Mouse (Mus musculus): ENCODE measurements at regions not wholly inside any gene's neighbourhood (a gene's known extent, or its start where the extent isn't known, plus 50 kb on each side); places are given as distances from the start of the nearest gene placed in this dataset.

GRCm38 (mm10) chr7:98775031-98775430 is 59.9 kb upstream of the Wnt11 start:
- TF ChIP-seq TCF12 (IDR thresholded peaks at IDR 0.05; ENCODE audit: insufficient read depth, poor library complexity, severe bottlenecking) (no peak), MYOG (IDR thresholded peaks at IDR 0.05; ENCODE audit: control insufficient read depth in 1 of 3, insufficient read depth in 1 of 3, insufficient read length in 2 of 3, low read depth in 2 of 3) (no peak)
